Mouse (Mus musculus): ENCODE results near the gene Tob2. TPM values are rescaled to one million over a fixed set of nuclear protein-coding genes. Genes with fewer than 3 reads are reported as not detected.

Tob2 gene
- polyA plus RNA-seq, 1 experiment from 2014 or later = 12.4 TPM

- peak; percentile 91 for ATAC-seq (ENCODE audit: low read depth)
- H3K36me3 ChIP-seq (ENCODE audit: control insufficient read depth, insufficient read depth, low read length) = peaks cover 6% of the 10 kb centered on the region
- no peaks in the 10 kb centered on the region for H3K27me3 ChIP-seq (ENCODE audit: control insufficient read depth, insufficient read depth, low read length)
- peak overlapping the region; percentile 65 for H3K4me3 ChIP-seq (ENCODE audit: low read depth, low read length)
- peak overlapping the region; percentile 59 for H3K9ac ChIP-seq (replicated peaks; ENCODE audit: low read depth, low read length)
- peak overlapping the region; percentile 98 for H3K4me2 ChIP-seq (ENCODE audit: low read depth, low read length)
- peak overlapping the region; percentile 67 for H3K27ac ChIP-seq (ENCODE audit: low read depth, low read length)
- no peaks in the 10 kb centered on the region for H3K9me3 ChIP-seq (ENCODE audit: control insufficient read depth, low read length)
- H3K4me1 ChIP-seq (ENCODE audit: control insufficient read depth, insufficient read depth, low read length) = peaks cover 11% of the 10 kb centered on the region; the same call in 1 of the 2 replicates
- WGBS = under 1% methylated on average over 28 of the region's 28 CpGs
These were observed 2.4 kb downstream of the Tob2 start for GRCm38 (mm10) chr15:81856030-81856790.

GRCm38 (mm10) chr15:81853081-81853480 is 5.5 kb downstream of the Tob2 start:
- no peak overlapping the region for H3K4me3 ChIP-seq (ENCODE audit: low read depth, low read length)
- no peak overlapping the region for H3K27ac ChIP-seq (ENCODE audit: low read depth, low read length)
- no peak overlapping the region for H3K9ac ChIP-seq (replicated peaks; ENCODE audit: low read depth, low read length)
- no peaks in the 10 kb centered on the region for H3K9me3 ChIP-seq (ENCODE audit: control insufficient read depth, low read length)
- 93% methylated on average over 7 of the region's 7 CpGs for WGBS
- H3K4me1 ChIP-seq (ENCODE audit: control insufficient read depth, insufficient read depth, low read length) = peaks cover 8% of the 10 kb centered on the region; the same call in 1 of the 2 replicates
- H3K36me3 ChIP-seq (ENCODE audit: control insufficient read depth, insufficient read depth, low read length) = peaks cover 17% of the 10 kb centered on the region
- no peaks in the 10 kb centered on the region for H3K27me3 ChIP-seq (ENCODE audit: control insufficient read depth, insufficient read depth, low read length)
- no peak for ATAC-seq (ENCODE audit: low read depth)
- H3K4me2 ChIP-seq (ENCODE audit: low read depth, low read length) = no peak overlapping the region

- Histone ChIP-seq H3K27me3 (ENCODE audit: control insufficient read depth, insufficient read depth, low read length) (no peaks in the 10 kb centered on the region), H3K36me3 (ENCODE audit: control insufficient read depth, insufficient read depth, low read length) (peaks cover 20% of the 10 kb centered on the region), H3K27ac (ENCODE audit: low read depth, low read length) (no peak overlapping the region), H3K4me3 (ENCODE audit: low read depth, low read length) (no peak overlapping the region), H3K9me3 (ENCODE audit: control insufficient read depth, low read length) (no peaks in the 10 kb centered on the region), H3K4me2 (ENCODE audit: low read depth, low read length) (no peak overlapping the region), H3K4me1 (ENCODE audit: control insufficient read depth, insufficient read depth, low read length) (peaks cover 8% of the 10 kb centered on the region; the same call in 1 of the 2 replicates), H3K9ac (replicated peaks; ENCODE audit: low read depth, low read length) (no peak overlapping the region)
- WGBS = 91% methylated on average over 9 of the region's 9 CpGs
- no peak for ATAC-seq (ENCODE audit: low read depth)
These were observed 6.1 kb downstream of the Tob2 start for GRCm38 (mm10) chr15:81852411-81853000.

GRCm38 (mm10) chr15:81851375-81851774 is 7.2 kb downstream of the Tob2 start:
- no peak overlapping the region for H3K4me3 ChIP-seq (ENCODE audit: low read depth, low read length)
- peaks cover 3% of the 10 kb centered on the region; the same call in 1 of the 2 replicates for H3K4me1 ChIP-seq (ENCODE audit: control insufficient read depth, insufficient read depth, low read length)
- H3K27me3 ChIP-seq (ENCODE audit: control insufficient read depth, insufficient read depth, low read length) = no peaks in the 10 kb centered on the region
- H3K27ac ChIP-seq (ENCODE audit: low read depth, low read length) = no peak overlapping the region
- H3K9ac ChIP-seq (replicated peaks; ENCODE audit: low read depth, low read length) = no peak overlapping the region
- no peak for ATAC-seq (ENCODE audit: low read depth)
- H3K4me2 ChIP-seq (ENCODE audit: low read depth, low read length) = no peak overlapping the region
- WGBS = 97% methylated on average over 15 of the region's 15 CpGs
- no peaks in the 10 kb centered on the region for H3K9me3 ChIP-seq (ENCODE audit: control insufficient read depth, low read length)
- peaks cover 23% of the 10 kb centered on the region for H3K36me3 ChIP-seq (ENCODE audit: control insufficient read depth, insufficient read depth, low read length)

- peaks cover 23% of the 10 kb centered on the region for H3K36me3 ChIP-seq (ENCODE audit: control insufficient read depth, insufficient read depth, low read length)
These were observed 7.9 kb downstream of the Tob2 start for GRCm38 (mm10) chr15:81850718-81851117.

GRCm38 (mm10) chr15:81849104-81849503 is 9.5 kb downstream of the Tob2 start:
- WGBS = 81% methylated on average over 9 of the region's 9 CpGs

More at GRCm38 (mm10) chr15:81850718-81851117, 7.9 kb downstream of the Tob2 start:
- Histone ChIP-seq H3K4me3 (ENCODE audit: low read depth, low read length) (no peak overlapping the region), H3K4me2 (ENCODE audit: low read depth, low read length) (no peak overlapping the region), H3K27ac (ENCODE audit: low read depth, low read length) (no peak overlapping the region), H3K9me3 (ENCODE audit: control insufficient read depth, low read length) (no peaks in the 10 kb centered on the region), H3K27me3 (ENCODE audit: control insufficient read depth, insufficient read depth, low read length) (no peaks in the 10 kb centered on the region), H3K9ac (replicated peaks; ENCODE audit: low read depth, low read length) (no peak overlapping the region), H3K4me1 (ENCODE audit: control insufficient read depth, insufficient read depth, low read length) (peaks cover 3% of the 10 kb centered on the region; the same call in 1 of the 2 replicates)
- 87% methylated on average over 14 of the region's 14 CpGs for WGBS
- no peak for ATAC-seq (ENCODE audit: low read depth)

GRCm38 (mm10) chr15:81848301-81848700 is 10.3 kb downstream of the Tob2 start:
- 44% methylated on average over 7 of the region's 7 CpGs for WGBS

More at GRCm38 (mm10) chr15:81849104-81849503, 9.5 kb downstream of the Tob2 start:
- Histone ChIP-seq H3K4me3 (ENCODE audit: low read depth, low read length) (no peak overlapping the region), H3K4me1 (ENCODE audit: control insufficient read depth, insufficient read depth, low read length) (no peaks in the 10 kb centered on the region), H3K4me2 (ENCODE audit: low read depth, low read length) (no peak overlapping the region), H3K9me3 (ENCODE audit: control insufficient read depth, low read length) (no peaks in the 10 kb centered on the region), H3K27me3 (ENCODE audit: control insufficient read depth, insufficient read depth, low read length) (no peaks in the 10 kb centered on the region), H3K9ac (replicated peaks; ENCODE audit: low read depth, low read length) (no peak overlapping the region), H3K27ac (ENCODE audit: low read depth, low read length) (no peak overlapping the region), H3K36me3 (ENCODE audit: control insufficient read depth, insufficient read depth, low read length) (peaks cover 23% of the 10 kb centered on the region)
- no peak for ATAC-seq (ENCODE audit: low read depth)

GRCm38 (mm10) chr15:81847861-81848260 is 10.7 kb downstream of the Tob2 start:
- Histone ChIP-seq H3K9me3 (ENCODE audit: control insufficient read depth, low read length) (no peaks in the 10 kb centered on the region), H3K27me3 (ENCODE audit: control insufficient read depth, insufficient read depth, low read length) (no peaks in the 10 kb centered on the region), H3K9ac (replicated peaks; ENCODE audit: low read depth, low read length) (no peak overlapping the region), H3K4me3 (ENCODE audit: low read depth, low read length) (no peak overlapping the region), H3K4me2 (ENCODE audit: low read depth, low read length) (no peak overlapping the region), H3K36me3 (ENCODE audit: control insufficient read depth, insufficient read depth, low read length) (peaks cover 23% of the 10 kb centered on the region), H3K27ac (ENCODE audit: low read depth, low read length) (no peak overlapping the region), H3K4me1 (ENCODE audit: control insufficient read depth, insufficient read depth, low read length) (no peaks in the 10 kb centered on the region)
- 87% methylated on average over 5 of the region's 5 CpGs for WGBS
- no peak for ATAC-seq (ENCODE audit: low read depth)

More at GRCm38 (mm10) chr15:81848301-81848700, 10.3 kb downstream of the Tob2 start:
- H3K9ac ChIP-seq (replicated peaks; ENCODE audit: low read depth, low read length) = no peak overlapping the region
- H3K27me3 ChIP-seq (ENCODE audit: control insufficient read depth, insufficient read depth, low read length) = no peaks in the 10 kb centered on the region
- H3K4me3 ChIP-seq (ENCODE audit: low read depth, low read length) = no peak overlapping the region
- no peaks in the 10 kb centered on the region for H3K9me3 ChIP-seq (ENCODE audit: control insufficient read depth, low read length)
- H3K36me3 ChIP-seq (ENCODE audit: control insufficient read depth, insufficient read depth, low read length) = peaks cover 23% of the 10 kb centered on the region
- no peak for ATAC-seq (ENCODE audit: low read depth)
- no peaks in the 10 kb centered on the region for H3K4me1 ChIP-seq (ENCODE audit: control insufficient read depth, insufficient read depth, low read length)
- no peak overlapping the region for H3K27ac ChIP-seq (ENCODE audit: low read depth, low read length)
- no peak overlapping the region for H3K4me2 ChIP-seq (ENCODE audit: low read depth, low read length)

GRCm38 (mm10) chr15:81847161-81847560 is 11.4 kb downstream of the Tob2 start:
- 88% methylated on average over 4 of the region's 4 CpGs for whole genome bisulfite sequencing
- Histone ChIP-seq H3K36me3 (ENCODE audit: control insufficient read depth, insufficient read depth, low read length) (peaks cover 23% of the 10 kb centered on the region), H3K4me2 (ENCODE audit: low read depth, low read length) (no peak overlapping the region), H3K9me3 (ENCODE audit: control insufficient read depth, low read length) (no peaks in the 10 kb centered on the region), H3K27ac (ENCODE audit: low read depth, low read length) (no peak overlapping the region), H3K4me3 (ENCODE audit: low read depth, low read length) (no peak overlapping the region), H3K9ac (replicated peaks; ENCODE audit: low read depth, low read length) (no peak overlapping the region), H3K27me3 (ENCODE audit: control insufficient read depth, insufficient read depth, low read length) (no peaks in the 10 kb centered on the region), H3K4me1 (ENCODE audit: control insufficient read depth, insufficient read depth, low read length) (no peaks in the 10 kb centered on the region)
- no peak for ATAC-seq (ENCODE audit: low read depth)

Data from neural tube, embryonic 14.5 days (tissue).